Mouse (Mus musculus) fat pad, adult 2 months (tissue): Measurements from ENCODE around the gene Gm3448.
"Not testable (repeated sequence)": the region's sequence is repeated elsewhere in the genome, so short reads cannot be mapped to it uniquely, and the experiment has no call there.

Experiments
- DNase-seq: peaks from one replicate; pipeline ENCODE4 v3.0.0-alpha.2; 2011; ENCODE audit warnings: low read depth, low spot score; ENCODE audit errors: extremely low read depth

The Gm3448 gene

GRCm38 (mm10) chr17:14960951-14961556 lies 80.3 kb downstream of the Gm3448 start, which contains the start of gene Phf10:
Gene Phf10 (minus strand): TSS chr17:14961273.
- not testable (repeated sequence) for DNase-seq

DNA sequence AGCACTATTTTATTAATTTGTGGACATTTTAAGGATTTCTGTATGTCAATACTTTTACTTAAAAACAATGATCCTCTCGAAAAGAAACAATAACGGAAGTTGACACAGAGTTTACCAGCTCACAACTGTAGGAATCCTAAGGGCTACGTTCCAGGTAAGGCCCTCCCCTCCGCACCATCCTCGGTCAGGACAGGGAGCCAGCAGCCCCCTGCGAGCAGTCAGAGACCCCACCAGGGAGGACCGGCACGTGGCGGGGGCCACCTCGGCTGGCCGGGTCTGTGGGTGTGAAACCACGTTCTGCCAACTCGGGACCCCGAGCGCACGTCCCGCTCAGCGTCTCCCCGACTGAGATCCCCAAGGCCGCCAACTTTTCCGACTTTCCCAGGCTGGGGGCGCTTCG lies 80.8 kb downstream of the Gm3448 start:
- no peak for DNase-seq

GRCm38 (mm10) chr17:14959979-14960378 lies 81.4 kb downstream of the Gm3448 start:
- no peak for DNase-seq

DNA sequence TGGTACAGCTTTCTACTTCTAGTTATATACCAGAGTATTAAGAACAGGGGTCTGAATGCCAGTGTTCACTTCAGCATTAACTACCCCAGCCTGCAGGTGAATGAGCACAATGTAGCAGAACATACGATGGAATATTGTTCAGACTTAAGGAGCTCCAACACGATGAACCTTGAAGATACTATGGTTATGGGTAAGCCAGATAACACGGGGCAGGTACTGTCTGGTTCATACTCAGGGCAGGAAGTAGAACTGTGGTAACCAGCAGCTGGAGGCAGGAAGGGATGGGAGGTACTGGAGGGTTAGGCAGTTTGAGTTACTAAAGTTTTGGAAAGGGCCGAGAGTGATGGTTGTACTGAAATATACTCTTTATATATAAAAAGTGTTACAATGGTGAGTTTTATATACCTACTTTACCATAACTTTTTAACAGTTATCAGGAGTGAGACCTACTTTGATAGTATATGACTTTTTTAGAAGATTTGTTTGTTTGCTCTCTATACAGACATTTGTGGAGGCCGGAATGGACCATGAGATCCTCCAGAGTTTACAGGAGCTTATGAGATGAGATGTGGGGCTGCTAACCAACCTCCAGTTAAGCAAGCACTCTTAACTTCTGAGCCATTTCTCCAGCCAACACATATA lies 82.5 kb downstream of the Gm3448 start:
- no peak for DNase-seq

DNA sequence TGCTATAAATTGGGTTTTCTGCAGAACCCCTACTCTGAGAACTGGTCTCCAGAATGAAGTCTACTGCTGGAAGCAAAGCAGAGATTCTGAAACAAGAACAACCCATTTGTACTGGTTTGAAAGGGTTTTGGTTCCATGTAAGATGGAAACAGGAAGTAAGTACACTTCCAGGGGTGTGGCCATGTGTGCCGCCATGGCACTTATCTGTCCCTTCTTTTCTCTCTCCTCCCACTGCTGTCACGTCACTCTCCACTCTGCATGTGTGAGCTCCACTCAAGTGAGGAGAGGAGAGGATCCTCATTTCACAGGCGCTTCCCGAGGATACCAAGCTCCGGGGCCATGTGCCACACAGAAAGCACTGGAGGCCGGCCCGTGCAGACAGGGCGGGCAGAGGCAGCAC lies 87.9 kb downstream of the Gm3448 start:
- no peak for DNase-seq

DNA sequence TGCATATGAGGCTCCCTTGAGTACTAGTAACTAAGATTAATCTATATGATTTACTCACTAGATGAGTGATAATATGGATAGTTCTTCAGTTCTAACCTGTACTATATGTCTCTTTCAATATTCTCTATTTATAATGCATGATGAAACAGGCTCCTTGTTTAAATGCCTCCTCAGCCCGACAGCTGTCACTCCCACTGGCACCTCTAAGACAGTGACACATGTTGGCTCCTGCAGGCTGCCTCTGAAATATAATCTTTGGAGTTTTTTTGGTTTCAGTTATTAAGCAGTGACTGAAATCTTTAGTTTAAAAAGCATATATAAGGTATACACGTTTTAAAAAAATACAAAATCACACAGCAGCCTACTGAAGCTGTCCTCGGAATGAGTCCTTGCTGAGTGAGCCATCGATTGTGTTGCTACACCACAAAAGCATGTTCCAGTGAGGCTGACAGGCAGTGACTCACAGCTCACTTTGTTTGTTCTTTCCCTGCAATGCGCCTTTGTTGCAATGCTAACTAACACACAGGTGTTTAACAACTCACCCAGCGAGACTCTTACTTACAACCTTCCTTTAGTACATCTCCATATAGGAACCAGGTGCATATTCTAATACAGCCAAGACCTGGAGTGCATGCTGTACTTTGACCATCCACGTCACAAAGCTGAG lies 92.0 kb downstream of the Gm3448 start:
- no peak for DNase-seq
